Mouse (Mus musculus) neural tube, embryonic 12.5 days (tissue): Measurements from ENCODE around the gene Rilpl1. TPM values are rescaled to one million over a fixed set of nuclear protein-coding genes. Genes with fewer than 3 reads are reported as not detected.

Experiments used
- ATAC-seq: fragments of 200-750 bp; cut with Nextera tagmentation; 2 replicates; pipeline ENCODE4 v1.8.0; 2017; ENCODE audit warnings: low read depth, mild to moderate bottlenecking, moderate TSS enrichment, moderate library complexity; ENCODE audit not compliant: low FRiP score
- H3K27ac ChIP-seq: fragments of 300-500 bp; sonication (generic); 2 replicates; pipeline ENCODE4 v1.5.1; 2016
- H3K27me3 ChIP-seq: fragments of 300-500 bp; sonication (generic); replicated peaks from 2 replicates; pipeline ENCODE4 v1.6.1; 2016; ENCODE audit warnings: mild to moderate bottlenecking
- H3K36me3 ChIP-seq: fragments of 300-500 bp; sonication (generic); 2 replicates; pipeline ENCODE4 v1.6.1; 2016; ENCODE audit warnings: mild to moderate bottlenecking
- H3K4me1 ChIP-seq: fragments of 300-500 bp; sonication (generic); 2 replicates; pipeline ENCODE4 v1.6.1; 2016
- H3K4me2 ChIP-seq: fragments of 300-500 bp; sonication (generic); replicated peaks from 2 replicates; pipeline ENCODE4 v1.6.1; 2016; ENCODE audit warnings: mild to moderate bottlenecking
- H3K4me3 ChIP-seq: fragments of 300-500 bp; sonication (generic); 2 replicates; pipeline ENCODE4 v1.5.1; 2016
- H3K9ac ChIP-seq: fragments of 300-500 bp; sonication (generic); 2 replicates; pipeline ENCODE4 v1.6.1; 2016; ENCODE audit warnings: mild to moderate bottlenecking
- H3K9me3 ChIP-seq: fragments of 300-500 bp; sonication (generic); 2 replicates; pipeline ENCODE4 v1.6.1; 2016; ENCODE audit warnings: mild to moderate bottlenecking
- WGBS: fragments of 180-500 bp; shearing (Covaris S2); methylation state at CpG from one replicate; pipeline ENCODE4 v1.1.7; 2016; 5-methylcytosine and 5-hydroxymethylcytosine counted together
- polyA plus RNA-seq: library from polyadenylated mRNA; unstranded; fragments of >200 nt; fragmentation: Nextera tagmentation; extraction: Ambion mirVana; gene quantifications from 2 replicates; pipeline ENCODE4 v1.2.1, GENCODE M21; 2016

Gene Rilpl1
- polyA plus RNA-seq, 1 experiment from 2014 or later: 19.8 TPM

DNA sequence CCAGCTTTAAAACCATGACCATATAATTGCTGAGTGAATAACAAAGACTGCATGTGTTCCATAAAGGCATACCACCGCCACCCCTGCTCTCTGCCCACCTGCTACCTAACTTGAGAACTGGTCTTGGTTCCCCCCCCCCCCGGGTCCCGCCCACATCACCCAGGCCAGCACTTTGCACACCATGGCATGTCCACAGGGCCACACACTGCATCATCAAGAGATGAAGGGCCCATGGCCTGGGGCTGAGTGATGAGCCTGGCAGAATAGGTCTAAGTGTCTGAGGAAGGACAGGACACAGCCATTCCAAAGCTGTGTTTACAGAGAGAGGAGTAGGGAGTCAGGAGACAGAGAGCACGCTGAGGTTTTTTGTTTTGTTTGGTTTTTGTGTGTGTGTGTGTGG lies 2.8 kb downstream of the Rilpl1 start:
- H3K4me3 ChIP-seq: no peak overlapping the region
- WGBS: 67% methylated on average over 4 of the region's 4 CpGs
- H3K36me3 ChIP-seq: 0 out of 2 replicates have a peak, but pooled peaks cover 3% of the 10 kb centered on the region
- no peak overlapping the region for H3K27ac ChIP-seq
- H3K27me3 ChIP-seq: no peaks in the 10 kb centered on the region
- H3K9me3 ChIP-seq: no peaks in the 10 kb centered on the region
- ATAC-seq: no peak
- H3K4me1 ChIP-seq: peaks cover 38% of the 10 kb centered on the region
- no peak overlapping the region for H3K9ac ChIP-seq
- H3K4me2 ChIP-seq: peak overlapping the region; percentile 83

DNA sequence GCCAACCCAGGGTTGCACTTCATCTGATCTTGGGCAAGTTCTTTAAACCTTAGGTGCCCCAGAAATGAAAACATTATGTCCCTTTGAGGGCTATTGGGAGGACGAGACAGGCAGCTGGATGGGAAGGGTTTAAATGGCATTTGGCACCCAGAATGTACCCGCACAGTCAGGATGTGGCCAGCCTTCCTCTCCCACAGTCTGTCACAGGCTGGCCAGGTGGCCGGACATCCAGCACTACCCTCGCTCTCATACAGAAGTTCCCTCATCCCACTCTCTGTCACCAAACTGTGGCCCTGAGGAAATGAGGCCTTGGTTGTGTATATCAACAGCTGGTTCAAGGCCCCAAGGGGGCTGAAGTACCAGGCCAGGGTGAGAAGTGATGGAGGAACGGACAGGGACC lies 6.2 kb downstream of the Rilpl1 start:
- no peak for ATAC-seq
- 96% methylated on average over 5 of the region's 5 CpGs for WGBS
- Histone ChIP-seq H3K4me1 (peaks cover 20% of the 10 kb centered on the region), H3K9ac (no peak overlapping the region), H3K4me2 (no peak overlapping the region), H3K36me3 (peaks cover 12% of the 10 kb centered on the region), H3K4me3 (no peak overlapping the region), H3K27me3 (no peaks in the 10 kb centered on the region), H3K27ac (no peak overlapping the region), H3K9me3 (no peaks in the 10 kb centered on the region)

DNA sequence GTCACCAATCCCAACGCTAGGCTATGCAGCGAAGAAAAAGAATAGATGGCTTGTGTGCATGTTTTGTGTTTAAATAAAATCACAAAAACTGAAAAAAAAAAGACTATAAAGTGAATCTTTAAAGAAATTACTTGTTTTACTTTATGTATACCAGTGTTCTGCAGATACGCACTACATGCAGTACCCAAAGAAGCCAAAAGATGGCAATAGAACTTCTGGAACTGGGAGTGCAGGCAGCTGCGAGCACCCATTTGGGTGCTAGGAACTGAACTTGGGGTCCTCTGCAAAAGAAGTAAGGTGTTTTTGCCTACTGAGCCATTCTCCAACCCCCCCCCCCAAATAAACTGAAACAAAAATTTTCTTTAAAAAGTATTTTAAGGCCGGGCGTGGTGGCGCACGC lies 8.2 kb downstream of the Rilpl1 start:
- H3K27me3 ChIP-seq: no peaks in the 10 kb centered on the region
- no peak overlapping the region for H3K4me2 ChIP-seq
- peaks cover 16% of the 10 kb centered on the region for H3K36me3 ChIP-seq
- no peak overlapping the region for H3K4me3 ChIP-seq
- no peak overlapping the region for H3K27ac ChIP-seq
- H3K9ac ChIP-seq: no peak overlapping the region
- H3K9me3 ChIP-seq: no peaks in the 10 kb centered on the region
- WGBS: 93% methylated on average over 8 of the region's 8 CpGs
- no peak for ATAC-seq
- H3K4me1 ChIP-seq: 0 out of 2 replicates have a peak, but pooled peaks cover under 1% of the 10 kb centered on the region

DNA sequence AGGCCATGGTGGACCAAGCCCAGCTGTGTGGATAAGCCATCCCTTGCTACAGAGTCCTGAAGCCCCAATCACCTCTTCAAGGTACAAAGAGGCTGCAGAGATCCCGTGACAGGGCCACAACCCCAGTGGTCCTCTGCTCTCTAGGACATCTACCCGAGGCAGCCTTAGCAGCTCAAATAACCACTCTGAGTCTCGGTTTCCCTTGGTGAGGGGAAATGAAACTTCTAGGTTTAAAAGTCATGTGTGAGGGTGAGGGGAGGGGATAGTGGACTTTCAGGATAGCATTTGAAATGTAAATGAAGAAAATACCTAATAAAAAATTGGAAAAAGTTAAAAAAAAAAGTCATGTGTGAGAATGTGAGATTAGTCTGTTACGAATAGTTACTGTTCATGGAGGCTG lies 9.6 kb downstream of the Rilpl1 start:
- H3K27ac ChIP-seq: no peak overlapping the region
- 88% methylated on average over 4 of the region's 4 CpGs for WGBS
- H3K4me2 ChIP-seq: no peak overlapping the region
- no peaks in the 10 kb centered on the region for H3K27me3 ChIP-seq
- no peak for ATAC-seq
- no peaks in the 10 kb centered on the region for H3K9me3 ChIP-seq
- no peaks in the 10 kb centered on the region for H3K4me1 ChIP-seq
- no peak overlapping the region for H3K4me3 ChIP-seq
- H3K9ac ChIP-seq: no peak overlapping the region
- H3K36me3 ChIP-seq: peaks cover 16% of the 10 kb centered on the region

GRCm38 (mm10) chr5:124518648-124519047 lies 12.5 kb downstream of the Rilpl1 start:
- H3K27ac ChIP-seq: no peak overlapping the region
- H3K9ac ChIP-seq: no peak overlapping the region
- no peak overlapping the region for H3K4me3 ChIP-seq
- no peaks in the 10 kb centered on the region for H3K9me3 ChIP-seq
- no peaks in the 10 kb centered on the region for H3K4me1 ChIP-seq
- WGBS: 69% methylated on average over 10 of the region's 10 CpGs
- no peak overlapping the region for H3K4me2 ChIP-seq
- no peak for ATAC-seq
- peaks cover 21% of the 10 kb centered on the region for H3K36me3 ChIP-seq
- no peaks in the 10 kb centered on the region for H3K27me3 ChIP-seq

- H3K27me3 ChIP-seq: no peaks in the 10 kb centered on the region
- no peak overlapping the region for H3K27ac ChIP-seq
- H3K36me3 ChIP-seq: peaks cover 24% of the 10 kb centered on the region
- H3K9me3 ChIP-seq: no peaks in the 10 kb centered on the region
- ATAC-seq: no peak
- 91% methylated on average over 5 of the region's 5 CpGs for WGBS
- no peaks in the 10 kb centered on the region for H3K4me1 ChIP-seq
- H3K9ac ChIP-seq: no peak overlapping the region
- H3K4me3 ChIP-seq: no peak overlapping the region
- H3K4me2 ChIP-seq: no peak overlapping the region
Observed at GRCm38 (mm10) chr5:124515789-124516188, 15.4 kb downstream of the Rilpl1 start.

DNA sequence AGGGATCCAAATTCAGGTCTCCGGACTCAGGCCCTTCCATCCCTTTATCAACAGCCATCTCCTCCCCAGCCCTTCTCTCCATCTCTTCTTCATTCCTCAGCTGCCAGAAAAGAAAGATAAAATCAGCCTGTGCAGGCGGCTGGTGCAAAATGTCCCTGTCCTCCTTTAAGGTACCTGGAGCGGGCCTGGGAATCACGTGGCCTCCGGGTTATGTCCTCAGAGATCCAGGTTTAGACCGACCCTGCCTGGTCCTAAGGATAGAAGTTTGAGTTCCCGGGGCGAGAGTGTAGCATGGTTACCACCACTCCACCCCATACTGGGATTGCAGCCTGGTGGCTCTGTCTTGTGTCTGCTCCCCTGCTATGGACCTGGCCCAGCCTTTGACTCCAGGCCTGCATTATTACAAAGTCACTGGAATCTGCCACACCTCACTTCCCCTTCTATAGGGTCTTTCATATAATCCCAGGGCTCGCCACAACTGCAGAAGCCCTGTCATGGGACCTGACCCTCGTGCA lies 20.6 kb downstream of the Rilpl1 start:
- no peak for ATAC-seq
- no peaks in the 10 kb centered on the region for H3K9me3 ChIP-seq
- H3K4me2 ChIP-seq: no peak overlapping the region
- H3K4me1 ChIP-seq: no peaks in the 10 kb centered on the region
- peaks cover 26% of the 10 kb centered on the region for H3K36me3 ChIP-seq
- 91% methylated on average over 10 of the region's 10 CpGs for WGBS
- H3K9ac ChIP-seq: no peak overlapping the region
- no peaks in the 10 kb centered on the region for H3K27me3 ChIP-seq
- H3K4me3 ChIP-seq: no peak overlapping the region
- no peak overlapping the region for H3K27ac ChIP-seq

DNA sequence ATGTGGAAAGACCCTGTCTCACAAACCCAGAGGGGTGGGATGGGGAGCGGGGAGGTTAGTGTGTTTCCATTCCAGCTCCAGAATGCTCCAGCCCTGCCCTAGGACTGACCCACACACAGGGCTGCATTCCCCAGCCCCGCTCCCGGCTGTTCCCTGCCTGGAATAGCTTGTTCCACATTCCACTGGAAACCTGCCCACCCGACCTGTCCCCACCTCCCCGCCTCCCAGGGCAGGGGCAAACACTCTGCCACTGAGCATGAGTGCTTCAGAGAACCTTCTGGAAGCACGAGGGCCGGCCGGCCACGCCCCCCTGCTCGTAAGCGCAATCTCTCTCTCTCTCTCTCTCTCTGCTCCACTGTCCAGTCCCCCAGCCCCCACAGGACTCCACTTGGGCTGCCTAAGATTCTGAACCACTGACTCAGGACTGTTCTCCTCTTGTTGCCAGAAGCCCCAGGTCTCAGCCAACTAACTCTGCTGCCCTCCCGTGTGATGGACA lies 21.4 kb downstream of the Rilpl1 start:
- Histone ChIP-seq H3K4me3 (no peak overlapping the region), H3K27ac (no peak overlapping the region), H3K4me2 (no peak overlapping the region), H3K27me3 (no peaks in the 10 kb centered on the region), H3K9ac (no peak overlapping the region), H3K9me3 (no peaks in the 10 kb centered on the region), H3K4me1 (no peaks in the 10 kb centered on the region), H3K36me3 (peaks cover 26% of the 10 kb centered on the region)
- 86% methylated on average over 12 of the region's 12 CpGs for WGBS
- no peak for ATAC-seq

GRCm38 (mm10) chr5:124509200-124509599 lies 22.0 kb downstream of the Rilpl1 start:
- Histone ChIP-seq H3K4me1 (no peaks in the 10 kb centered on the region), H3K4me2 (no peak overlapping the region), H3K27me3 (no peaks in the 10 kb centered on the region), H3K27ac (no peak overlapping the region), H3K36me3 (peaks cover 23% of the 10 kb centered on the region), H3K9ac (no peak overlapping the region), H3K9me3 (no peaks in the 10 kb centered on the region), H3K4me3 (no peak overlapping the region)
- ATAC-seq: no peak
- WGBS: 94% methylated on average over 6 of the region's 6 CpGs

DNA sequence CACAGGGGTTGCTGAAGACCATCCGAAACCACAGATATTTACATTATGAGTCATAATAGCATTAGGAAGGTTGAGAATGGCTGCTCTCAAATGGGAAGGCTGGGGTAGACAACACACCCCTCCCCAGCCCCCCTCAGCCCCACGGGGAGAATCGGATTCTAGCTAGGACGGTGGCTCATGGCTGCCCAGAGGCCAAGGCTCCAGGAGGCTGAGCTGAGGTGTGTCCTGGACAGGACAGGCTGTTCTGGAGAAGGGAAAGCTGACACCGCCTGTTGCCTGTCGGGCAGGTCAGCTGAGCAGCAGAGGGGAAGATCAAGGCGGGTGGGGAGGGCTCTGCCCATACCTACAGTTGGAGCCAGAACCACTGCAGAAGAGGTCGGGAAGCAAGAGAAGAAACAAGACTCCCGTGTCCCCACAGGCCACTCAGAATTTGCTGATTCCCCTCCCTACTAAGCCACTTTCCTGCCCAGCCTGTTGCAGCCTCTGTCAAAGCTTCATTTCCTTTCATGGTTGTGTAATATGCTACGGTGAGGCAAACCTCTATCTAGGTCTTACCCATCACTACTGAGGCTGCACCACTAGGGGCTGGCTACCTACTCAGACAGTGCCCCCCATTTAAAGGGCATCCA lies 24.3 kb downstream of the Rilpl1 start:
- no peak overlapping the region for H3K4me2 ChIP-seq
- H3K4me3 ChIP-seq: no peak overlapping the region
- ATAC-seq: no peak
- WGBS: 77% methylated on average over 10 of the region's 10 CpGs
- H3K9me3 ChIP-seq: no peaks in the 10 kb centered on the region
- H3K27me3 ChIP-seq: no peaks in the 10 kb centered on the region
- H3K36me3 ChIP-seq: peaks cover 22% of the 10 kb centered on the region
- H3K27ac ChIP-seq: no peak overlapping the region
- no peak overlapping the region for H3K9ac ChIP-seq
- H3K4me1 ChIP-seq: no peaks in the 10 kb centered on the region

DNA sequence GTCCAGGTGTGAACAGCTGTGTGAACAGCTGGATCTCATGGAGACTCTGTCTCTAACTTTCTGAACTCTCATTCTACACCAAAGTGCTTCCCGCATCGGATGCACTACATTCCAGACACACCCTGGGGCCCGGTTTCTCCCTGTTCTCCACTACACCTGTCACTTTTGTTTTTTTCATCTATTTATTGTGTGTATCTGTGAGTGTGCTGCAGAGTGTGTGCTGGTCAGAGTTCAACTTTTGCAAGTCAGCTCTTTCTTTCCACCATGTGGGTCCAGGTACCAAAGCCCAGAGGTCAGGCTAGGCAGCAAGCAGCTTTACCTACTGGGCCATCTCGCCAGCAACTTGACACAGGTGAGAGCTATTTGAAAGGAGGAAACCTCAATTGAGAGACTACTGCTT lies 26.0 kb downstream of the Rilpl1 start:
- H3K27ac ChIP-seq: no peak overlapping the region
- H3K4me3 ChIP-seq: no peak overlapping the region
- no peaks in the 10 kb centered on the region for H3K9me3 ChIP-seq
- WGBS: 96% methylated on average over 4 of the region's 4 CpGs
- no peak for ATAC-seq
- no peaks in the 10 kb centered on the region for H3K27me3 ChIP-seq
- H3K9ac ChIP-seq: no peak overlapping the region
- no peaks in the 10 kb centered on the region for H3K4me1 ChIP-seq
- no peak overlapping the region for H3K4me2 ChIP-seq
- H3K36me3 ChIP-seq: peaks cover 31% of the 10 kb centered on the region

GRCm38 (mm10) chr5:124503742-124504141 lies 27.4 kb downstream of the Rilpl1 start:
- no peak overlapping the region for H3K27ac ChIP-seq
- H3K4me1 ChIP-seq: no peaks in the 10 kb centered on the region
- peaks cover 25% of the 10 kb centered on the region for H3K36me3 ChIP-seq
- no peaks in the 10 kb centered on the region for H3K9me3 ChIP-seq
- no peak overlapping the region for H3K9ac ChIP-seq
- 69% methylated on average over 14 of the region's 14 CpGs for WGBS
- no peaks in the 10 kb centered on the region for H3K27me3 ChIP-seq
- no peak overlapping the region for H3K4me2 ChIP-seq
- no peak for ATAC-seq
- H3K4me3 ChIP-seq: no peak overlapping the region

- whole genome bisulfite sequencing: 94% methylated on average over 10 of the region's 10 CpGs
- Histone ChIP-seq H3K27ac (no peak overlapping the region), H3K27me3 (no peaks in the 10 kb centered on the region), H3K9ac (no peak overlapping the region), H3K4me1 (no peaks in the 10 kb centered on the region), H3K4me2 (no peak overlapping the region), H3K9me3 (no peaks in the 10 kb centered on the region), H3K4me3 (no peak overlapping the region), H3K36me3 (peaks cover 25% of the 10 kb centered on the region)
- no peak for ATAC-seq
Observed at GRCm38 (mm10) chr5:124501541-124501940, 29.6 kb downstream of the Rilpl1 start.
